Mouse (Mus musculus) olfactory bulb, adult 2 months (tissue): ENCODE results near the gene Slc17a5.
"Not testable (repeated sequence)": the region's sequence is repeated elsewhere in the genome, so short reads cannot be mapped to it uniquely, and the experiment has no call there.

ENCODE experiments used
- CTCF ChIP-seq: fragments of 200-500 bp; IDR thresholded peaks from 2 replicates; pipeline ENCODE4 v1.5.1; 2012; ENCODE audit warnings: low read depth, mild to moderate bottlenecking, low read length, moderate library complexity; ENCODE audit not compliant: insufficient read depth
- POLR2A ChIP-seq: fragments of 200-500 bp; IDR thresholded peaks from 2 replicates; pipeline ENCODE4 v1.6.1; 2012; ENCODE audit warnings: mild to moderate bottlenecking, low read depth, low read length, moderate library complexity; ENCODE audit not compliant: insufficient read depth

DNA sequence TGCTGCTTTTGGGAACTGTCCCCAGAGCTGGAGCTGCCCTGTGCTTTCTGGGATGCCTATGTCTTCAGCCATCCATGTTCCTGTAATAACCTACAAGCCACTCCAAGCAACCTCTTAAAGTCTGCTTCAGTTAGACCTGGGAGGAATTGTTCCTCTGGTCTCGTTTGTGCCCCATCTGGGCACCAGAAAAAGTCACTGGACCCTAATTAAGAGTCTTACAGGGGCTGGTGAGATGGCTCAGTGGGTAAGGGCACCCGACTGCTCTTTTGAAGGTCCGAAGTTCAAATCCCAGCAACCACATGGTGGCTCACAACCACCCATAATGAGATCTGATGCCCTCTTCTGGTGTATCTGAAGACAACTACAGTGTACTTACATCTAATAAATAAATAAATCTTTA lies 70.6 kb downstream of the Slc17a5 start:
- not testable (repeated sequence) for TF ChIP-seq CTCF, POLR2A
